Mouse (Mus musculus): ENCODE data around the gene Tmem147.
A peak's percentile ranks its signal among the peaks of the same experiment; 100 is the strongest.
"Not testable (repeated sequence)": the region's sequence is repeated elsewhere in the genome, so short reads cannot be mapped to it uniquely, and the experiment has no call there.

Gene Tmem147

DNA sequence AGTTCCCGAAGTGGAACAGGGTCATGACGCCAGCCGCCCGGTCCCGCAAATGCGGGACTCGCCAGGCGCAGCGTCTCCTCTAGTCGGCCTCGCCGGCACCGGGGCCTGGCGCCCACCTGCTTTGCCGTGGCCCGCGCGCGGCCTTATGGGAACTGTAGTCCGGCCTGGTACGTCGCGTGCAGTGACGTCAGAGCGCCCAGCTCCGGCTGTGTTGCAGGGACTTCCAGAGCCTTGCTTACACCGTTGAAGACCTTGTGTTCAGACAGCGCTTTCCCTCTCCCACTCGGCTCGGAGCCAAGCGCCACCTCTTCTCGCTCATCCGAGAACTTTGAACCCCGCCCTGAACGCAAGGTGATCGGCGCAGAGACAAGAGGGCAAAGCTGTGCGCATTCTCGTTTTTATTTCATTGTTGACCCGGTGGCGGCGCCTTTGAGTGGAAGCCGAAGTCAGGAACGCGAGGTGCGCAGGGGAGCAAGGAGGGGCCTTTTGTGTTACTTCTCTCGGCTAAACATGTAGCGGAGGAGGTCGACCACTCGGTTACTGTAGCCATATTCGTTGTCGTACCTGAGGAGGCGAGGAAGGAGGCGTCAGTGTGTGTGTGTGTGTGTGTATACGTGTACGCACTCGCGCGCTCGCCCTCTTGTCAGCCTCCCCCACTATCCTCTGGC lies at the start of gene Tmem147:
Gene Tmem147 (minus strand): TSS at position 145 of the 668 bp plus-strand sequence.
- peak; percentile 93 for DNase-seq

DNA sequence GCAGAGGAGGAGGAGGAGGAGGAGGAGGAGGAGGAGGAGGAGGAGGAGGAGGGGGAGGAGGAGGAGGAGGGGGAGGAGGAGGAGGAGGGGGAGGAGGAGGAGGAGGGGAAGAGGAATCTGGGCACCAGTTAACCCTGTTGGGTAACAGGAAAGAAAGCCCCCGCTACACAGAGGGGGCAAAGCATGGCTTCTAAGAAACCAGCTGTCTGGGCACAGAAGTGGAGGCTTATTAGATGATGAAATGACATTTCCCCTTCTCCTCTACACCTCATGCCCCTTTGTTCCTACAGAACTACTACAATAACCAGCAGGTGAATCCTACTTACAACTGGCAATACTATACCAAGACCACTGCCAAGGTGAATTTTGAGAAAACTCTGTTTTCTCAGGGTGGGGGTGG lies 48.6 kb upstream of the Tmem147 start:
- no peak for DNase-seq

DNA sequence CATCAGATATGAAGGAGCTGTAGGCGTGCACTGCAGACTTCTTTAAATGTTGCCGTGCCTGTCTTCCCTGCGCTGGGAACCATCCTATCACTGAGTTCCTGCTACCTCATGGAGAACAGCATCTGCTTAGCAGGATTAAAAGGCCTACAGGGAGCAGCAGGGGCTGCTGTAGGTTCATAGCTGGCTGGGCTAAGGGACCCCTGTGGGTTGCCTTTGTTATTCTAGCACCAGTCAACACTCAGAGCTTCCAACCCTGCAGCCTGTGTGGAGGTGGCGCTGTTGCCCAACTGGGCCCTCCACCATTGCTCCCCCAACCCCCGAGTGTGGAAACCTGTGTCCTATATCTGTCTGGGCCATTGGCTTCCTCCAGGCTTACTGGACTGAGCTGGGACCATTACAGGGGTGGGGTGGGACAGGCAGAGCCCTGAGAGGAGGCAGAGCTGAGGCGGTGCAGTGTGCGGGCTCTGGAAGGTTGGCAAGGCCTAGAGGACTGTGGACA lies 47.8 kb upstream of the Tmem147 start:
- DNase-seq: no peak

DNA sequence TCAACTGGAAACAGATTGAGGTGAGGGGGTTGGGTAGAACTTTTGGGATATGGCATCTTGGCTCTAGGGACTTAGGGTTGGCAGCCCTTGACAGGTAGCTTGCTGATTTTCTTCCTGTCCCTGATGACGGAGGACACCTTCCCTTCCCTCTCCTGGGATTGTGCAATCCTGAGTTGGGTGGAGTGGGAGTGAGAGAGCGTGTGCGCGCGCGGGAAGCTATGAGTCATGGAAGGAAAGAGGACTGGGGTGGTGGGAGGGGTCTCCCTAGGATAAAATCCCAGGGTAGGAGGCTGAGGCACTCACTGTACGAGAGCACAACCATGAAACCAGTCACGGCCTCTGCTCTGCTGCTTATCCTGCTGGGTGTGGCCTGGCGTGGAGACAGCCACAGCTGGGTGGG lies 46.8 kb upstream of the Tmem147 start:
- DNase-seq: no peak

DNA sequence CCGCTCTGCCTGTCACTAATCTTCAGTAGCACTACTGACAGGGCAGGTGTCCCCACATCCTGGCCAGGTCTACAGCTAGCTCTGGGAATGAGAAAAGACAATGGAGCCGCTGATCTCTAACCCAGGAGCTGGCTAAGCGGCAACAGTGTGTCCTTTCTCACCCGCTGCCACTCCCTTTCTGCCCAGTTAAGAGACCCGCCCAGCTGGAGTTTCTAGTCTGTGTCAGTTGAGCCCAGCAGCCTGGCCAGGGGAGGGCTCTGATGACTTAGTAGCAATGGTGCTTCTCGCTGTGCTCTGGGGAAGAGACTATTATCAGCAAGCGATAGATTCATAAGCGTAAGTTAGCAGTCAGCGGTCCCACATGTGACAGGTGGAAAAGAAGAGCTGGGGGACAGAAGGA lies 39.9 kb upstream of the Tmem147 start:
- no peak for DNase-seq

DNA sequence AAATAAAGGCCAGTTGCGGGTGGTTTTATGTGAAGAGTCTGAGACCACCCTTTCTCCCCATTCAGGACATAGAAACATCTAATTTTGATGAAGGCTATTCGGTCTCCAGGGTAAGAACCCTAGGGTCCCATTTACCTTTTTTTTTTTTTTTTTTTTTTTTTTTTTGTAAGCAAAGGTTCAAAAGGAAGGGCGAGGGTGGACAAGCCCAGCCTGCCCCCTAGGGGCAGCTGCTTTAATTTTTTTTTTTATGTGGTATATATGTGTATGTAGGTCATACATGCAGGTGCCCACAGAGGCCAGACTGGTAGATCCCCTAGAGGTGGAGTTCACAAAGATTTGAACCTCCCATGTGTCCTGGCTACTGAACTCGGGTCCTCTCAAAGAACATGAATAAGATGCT lies 37.1 kb upstream of the Tmem147 start:
- DNase-seq: no peak

DNA sequence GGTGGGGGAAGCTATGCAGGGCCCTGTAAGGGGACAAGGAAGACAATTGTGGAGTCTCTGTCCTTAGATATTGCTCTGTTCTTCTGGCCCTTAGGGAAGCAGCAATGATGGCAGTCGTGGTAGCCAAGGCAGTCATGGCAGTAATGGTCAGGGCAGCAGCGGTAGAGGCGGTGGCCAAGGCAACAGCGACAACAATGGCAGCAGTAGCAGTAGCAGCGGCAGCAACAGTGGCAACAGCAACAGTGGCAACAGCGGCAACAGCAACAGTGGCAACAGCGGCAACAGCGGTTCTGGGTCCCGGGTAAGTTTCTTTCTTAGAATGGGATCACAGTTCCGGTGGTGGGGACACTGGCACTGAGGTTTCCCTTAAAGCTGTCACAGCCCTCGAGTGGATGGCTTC lies 35.8 kb upstream of the Tmem147 start:
- no peak for DNase-seq

DNA sequence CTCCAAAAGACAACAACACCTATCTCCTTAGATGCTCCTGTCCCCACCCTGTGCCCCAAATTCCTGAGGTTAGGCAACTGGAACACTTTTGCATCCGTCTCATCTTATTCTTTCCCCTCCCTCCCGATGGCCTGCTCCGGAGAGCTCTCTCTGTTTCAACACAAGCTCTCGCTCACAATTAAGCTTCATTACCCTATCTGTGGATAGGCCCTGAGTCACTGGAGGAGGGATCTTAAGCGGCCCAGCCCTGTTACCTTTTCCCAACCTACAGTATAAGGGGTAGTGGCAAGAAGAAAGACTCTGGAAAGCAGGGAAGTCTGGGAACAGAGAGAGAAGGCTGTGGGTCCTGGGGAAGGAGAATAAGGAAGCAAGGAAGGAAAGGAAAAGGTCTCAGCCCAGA lies 34.1 kb upstream of the Tmem147 start, which contains the start of gene Dmkn:
Gene Dmkn (plus strand): TSS at position 301 of the 400 bp plus-strand sequence.
- no peak for DNase-seq

DNA sequence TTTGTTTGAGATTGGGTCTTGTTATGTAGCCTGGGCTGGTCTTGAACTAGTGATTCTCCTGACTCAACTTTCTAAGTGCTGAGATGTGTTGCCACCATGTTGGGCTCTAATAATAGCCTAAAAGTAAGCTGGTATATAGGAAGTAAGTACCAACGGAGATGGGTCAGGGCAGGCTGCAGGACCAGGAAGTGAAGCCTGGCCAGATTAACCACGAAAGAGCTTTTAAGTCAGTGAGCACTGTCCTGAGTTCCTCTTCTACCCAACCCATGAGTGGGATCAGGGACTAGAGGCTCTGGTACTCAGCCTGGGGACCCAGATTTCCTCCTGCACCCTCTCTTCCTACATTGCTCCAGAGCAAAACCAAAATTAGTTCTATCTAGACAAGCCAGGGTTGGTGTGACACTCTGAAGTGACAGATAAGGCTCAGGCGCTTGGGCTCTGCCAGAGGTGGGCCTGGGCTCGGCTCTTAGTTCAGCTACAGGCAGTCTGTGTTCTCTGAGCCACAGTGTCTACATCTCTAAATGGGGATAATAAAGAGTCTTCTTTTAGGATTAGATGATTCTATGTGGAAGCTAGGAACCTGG lies 32.5 kb upstream of the Tmem147 start:
- DNase-seq: peak; percentile 21

DNA sequence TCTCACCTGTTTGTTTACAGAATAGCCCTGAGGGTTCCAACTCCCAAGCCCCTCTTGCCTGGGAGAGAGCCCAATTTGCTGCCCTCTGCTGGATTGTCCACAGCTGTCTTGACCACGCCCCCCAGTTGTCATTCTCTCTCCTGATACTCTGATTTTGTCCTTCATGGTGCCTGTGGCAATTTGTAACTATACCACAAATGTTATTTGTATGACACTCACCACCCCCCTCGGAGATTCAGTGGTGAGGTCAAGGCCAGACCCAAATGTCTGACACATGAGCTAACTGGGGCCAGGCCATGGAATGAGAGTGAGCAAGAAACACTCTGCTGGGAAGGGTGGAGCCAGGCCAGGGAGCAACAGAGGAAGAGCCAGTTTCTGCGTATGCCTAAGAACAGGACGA lies 29.5 kb upstream of the Tmem147 start:
- peak; percentile 20 for DNase-seq

DNA sequence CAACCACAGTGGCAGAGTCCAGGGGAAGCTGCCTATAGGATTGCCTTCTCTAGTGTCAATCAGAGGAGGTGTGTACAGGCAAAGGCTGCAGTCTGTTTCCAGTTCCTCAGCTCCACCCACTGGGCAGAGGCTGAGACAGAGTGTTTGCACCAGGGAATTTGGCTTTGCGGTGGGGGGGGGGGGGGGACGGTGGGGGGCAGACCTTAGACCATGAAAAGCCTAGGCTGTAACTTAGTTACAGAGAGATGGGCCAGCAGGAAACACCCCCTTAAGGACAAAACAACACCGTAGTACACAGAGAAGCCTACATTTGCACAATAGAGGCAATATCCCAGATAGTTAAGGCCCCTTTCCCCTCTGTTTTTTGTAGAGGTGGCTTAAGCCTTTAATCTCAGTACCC lies 27.7 kb upstream of the Tmem147 start:
- no peak for DNase-seq

DNA sequence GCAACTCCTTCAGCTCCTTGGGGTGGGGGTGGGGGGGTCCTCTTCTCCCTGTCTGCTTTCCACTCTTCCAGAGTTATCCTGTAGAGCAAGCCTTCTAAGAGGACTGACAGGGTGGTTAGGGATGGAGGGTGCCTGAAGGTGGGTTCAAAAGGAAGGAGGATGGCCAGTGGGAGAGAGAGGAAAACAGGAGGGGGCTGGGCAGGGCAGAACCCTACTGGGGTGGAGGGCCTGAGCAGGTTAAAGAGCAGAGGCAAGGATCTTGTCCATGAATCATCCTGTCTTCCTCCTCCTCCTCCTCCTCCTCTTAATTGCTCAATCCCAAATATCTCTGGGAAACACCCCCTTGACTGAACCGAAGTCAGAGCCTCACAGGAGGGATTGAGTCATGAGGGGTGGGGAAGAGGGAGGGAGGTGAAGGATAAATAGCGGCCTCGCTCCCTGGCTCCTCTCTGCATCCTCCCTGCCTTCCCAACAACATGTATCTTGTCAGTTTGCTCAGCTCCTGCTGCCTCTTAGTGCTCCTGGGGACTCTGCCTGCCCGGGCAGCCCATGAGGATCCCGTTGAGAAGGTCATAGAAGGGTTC lies 21.8 kb upstream of the Tmem147 start, which contains the start of gene Sbsn:
Gene Sbsn (plus strand): TSS at position 386 of the 584 bp plus-strand sequence.
- no peak for DNase-seq

DNA sequence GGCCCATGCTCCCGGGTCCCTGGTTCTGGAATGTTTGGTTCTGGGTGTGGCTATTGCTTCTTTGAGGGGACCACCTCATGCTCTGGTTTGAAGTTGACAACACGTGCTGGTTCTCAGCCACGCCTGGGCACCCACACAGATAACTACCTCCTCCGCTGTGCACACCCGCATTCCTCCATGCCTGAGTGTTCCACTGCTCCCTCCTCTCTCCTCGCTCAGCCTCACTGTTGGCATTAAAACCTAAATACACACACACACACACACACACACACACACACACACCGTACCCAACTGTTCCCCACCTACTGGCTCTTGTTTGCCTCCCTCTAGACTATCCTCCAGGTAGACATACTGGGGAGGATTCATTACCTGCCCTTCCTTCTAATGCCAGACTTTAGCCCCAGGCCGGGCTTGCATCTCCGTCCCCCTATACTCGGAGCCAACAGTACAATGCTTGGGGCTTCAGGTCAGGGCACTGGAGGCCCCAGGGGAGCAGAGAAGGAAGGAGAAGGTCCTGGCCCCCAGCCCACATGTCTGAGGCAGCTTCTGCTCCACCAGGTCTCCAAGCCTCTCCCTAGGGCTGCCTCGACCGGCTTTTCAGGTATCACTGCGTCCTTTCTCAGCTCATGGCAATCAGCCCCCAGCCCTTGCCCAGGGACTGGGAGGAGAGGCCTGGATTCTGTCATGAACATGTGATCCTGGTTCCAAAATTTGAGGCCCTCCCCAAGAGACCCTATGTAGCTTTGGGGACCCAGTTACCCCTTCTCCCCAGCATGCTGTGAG lies 20.7 kb upstream of the Tmem147 start:
- DNase-seq: no peak

DNA sequence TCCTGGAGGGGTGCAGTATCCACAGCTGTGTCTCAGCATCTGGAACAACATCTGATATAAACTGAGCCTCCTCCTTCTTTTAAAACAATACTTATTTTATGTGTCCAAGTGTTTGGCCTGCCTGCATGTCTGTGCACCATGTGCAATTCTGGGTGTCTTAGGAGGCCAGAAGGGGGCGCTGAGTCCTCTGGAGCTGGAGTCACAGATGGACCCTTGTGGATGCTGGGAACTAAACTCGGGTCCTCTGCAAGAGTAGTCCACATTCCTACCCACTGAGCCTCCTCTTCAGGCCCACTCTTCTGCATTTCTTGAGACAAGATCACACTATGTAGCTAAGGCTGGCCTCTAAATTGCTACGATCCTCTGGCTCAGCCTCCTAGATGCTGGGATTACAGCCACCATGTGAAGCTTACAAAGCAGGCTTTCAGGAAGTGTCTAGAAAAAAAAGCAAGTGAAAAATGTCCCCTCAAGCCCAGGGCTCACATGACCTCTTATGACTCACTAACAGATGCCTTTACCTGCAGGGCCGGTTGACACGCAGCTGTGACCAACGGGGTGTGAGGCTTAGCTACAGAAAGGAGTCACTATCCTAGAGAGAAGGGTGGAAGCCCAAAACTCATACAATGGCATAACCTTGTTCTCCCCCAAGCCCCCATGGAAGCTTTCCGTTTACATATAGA lies 18.3 kb upstream of the Tmem147 start:
- DNase-seq: no peak

DNA sequence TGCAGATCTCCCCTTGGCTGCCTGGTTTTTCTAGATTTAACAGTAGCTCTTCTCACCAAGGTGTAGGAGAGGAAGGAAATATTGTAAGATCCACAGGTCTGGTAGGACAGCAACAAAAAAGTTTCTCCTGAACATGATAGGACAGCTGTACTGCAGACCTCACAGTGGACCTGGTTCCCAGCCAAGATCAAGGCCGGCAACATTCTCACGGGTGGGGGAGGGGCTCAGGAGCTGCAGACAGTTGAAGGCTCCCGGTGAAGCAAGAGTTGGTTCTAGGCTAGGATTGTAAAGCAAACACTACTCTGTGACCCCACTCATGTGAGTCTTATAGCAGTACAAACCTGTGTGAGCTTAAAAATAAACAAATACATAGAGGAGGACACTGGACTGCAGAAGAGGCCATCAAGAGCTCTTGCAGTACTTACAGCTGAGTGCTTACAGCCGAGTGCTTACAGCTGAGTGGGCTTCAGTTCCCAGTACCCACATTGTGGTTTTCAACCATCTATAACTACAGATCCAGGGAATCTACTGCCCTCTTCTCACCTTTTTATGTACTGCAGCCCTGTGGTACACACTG lies 14.8 kb upstream of the Tmem147 start:
- DNase-seq: peak; percentile 43

DNA sequence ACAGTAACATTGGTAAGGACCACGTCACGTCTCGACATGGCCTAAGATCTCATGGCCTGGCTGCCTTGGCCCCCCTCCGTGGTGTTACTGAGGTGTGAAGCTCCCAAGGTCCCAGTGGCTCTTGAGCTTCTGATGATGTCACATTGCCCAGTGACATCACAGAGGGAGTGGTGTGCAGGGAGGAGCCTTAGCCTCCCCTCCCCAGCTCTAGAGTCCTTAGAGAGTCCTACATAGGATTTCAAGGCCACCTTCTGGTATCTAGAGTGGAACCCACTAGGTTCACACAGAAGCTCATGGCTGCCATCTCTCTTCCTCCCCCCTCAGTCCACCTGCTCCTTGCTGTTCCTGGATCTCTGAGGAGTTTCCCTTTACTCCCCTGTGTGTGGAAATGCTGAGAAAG lies 14.3 kb upstream of the Tmem147 start, which contains the start of gene Gapdhs:
Gene Gapdhs (minus strand): TSS at position 65 of the 400 bp plus-strand sequence.
- DNase-seq: not testable (repeated sequence)

DNA sequence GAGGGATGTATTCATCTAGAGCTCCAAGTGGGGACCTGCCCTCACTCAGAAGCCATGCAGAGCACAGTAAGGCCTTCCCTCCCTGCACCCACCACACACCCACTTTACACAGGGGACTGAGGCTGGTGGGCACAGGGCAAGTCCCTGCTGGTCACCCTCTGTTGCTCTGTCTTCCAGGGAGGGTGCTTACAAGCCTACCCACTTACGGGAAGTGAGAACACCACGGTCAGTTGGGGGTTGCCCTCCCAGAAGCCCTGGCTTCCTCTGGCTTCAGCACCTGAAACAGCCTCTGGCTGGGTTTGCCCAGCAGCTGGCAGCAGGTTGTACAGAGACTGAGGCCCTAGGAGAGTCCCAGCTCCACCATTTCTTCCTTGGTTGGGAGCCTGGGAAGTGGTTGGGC lies 13.2 kb upstream of the Tmem147 start:
- not testable (repeated sequence) for DNase-seq

DNA sequence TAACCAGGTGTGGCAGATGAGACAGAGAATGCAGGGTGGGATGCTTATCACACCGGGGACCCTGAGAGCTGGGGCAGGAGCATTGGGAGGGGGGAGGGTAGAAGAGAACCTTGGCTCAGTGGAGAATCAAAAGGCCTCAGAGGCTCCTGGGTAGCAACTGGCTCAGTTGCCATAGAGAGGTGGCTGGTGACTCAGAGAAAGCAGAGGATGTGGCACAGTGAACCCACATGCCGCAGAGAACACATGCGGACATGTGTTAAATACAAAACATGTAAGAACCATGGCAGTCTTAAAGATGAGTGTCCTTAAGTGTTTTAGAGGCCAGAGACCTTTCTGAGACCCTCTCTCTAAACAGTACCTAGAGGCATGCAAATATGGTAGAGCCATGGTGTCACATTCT lies 6.9 kb upstream of the Tmem147 start:
- no peak for DNase-seq

DNA sequence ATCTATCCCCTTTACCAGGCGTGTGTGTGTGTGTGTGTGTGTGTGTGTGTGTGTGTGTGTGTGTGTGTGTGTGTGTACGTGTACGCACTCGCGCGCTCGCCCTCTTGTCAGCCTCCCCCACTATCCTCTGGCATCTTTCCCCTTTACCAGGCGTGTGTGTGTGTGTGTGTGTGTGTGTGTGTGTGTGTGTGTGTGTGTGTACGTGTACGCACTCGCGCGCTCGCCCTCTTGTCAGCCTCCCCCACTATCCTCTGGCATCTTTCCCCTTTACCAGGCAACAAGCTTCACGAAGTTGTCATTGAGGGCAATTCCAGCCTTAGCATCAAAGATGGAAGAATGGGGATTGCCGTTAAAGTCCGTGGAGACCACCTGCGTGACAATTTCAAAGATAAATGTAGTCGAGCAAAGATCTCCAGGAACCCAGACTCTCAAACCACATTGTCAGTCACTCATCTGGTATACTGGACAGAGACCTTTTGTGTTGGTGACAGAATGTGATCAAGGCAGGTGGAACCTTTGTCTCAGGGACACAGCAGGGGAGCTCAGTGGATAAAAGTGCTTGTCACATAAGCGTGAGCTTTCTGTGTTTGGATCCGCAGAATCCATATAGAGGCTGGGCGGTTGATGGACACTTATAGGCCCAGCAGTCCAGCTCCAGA lies 853 bp upstream of the Tmem147 start:
- DNase-seq: not testable (repeated sequence)

DNA sequence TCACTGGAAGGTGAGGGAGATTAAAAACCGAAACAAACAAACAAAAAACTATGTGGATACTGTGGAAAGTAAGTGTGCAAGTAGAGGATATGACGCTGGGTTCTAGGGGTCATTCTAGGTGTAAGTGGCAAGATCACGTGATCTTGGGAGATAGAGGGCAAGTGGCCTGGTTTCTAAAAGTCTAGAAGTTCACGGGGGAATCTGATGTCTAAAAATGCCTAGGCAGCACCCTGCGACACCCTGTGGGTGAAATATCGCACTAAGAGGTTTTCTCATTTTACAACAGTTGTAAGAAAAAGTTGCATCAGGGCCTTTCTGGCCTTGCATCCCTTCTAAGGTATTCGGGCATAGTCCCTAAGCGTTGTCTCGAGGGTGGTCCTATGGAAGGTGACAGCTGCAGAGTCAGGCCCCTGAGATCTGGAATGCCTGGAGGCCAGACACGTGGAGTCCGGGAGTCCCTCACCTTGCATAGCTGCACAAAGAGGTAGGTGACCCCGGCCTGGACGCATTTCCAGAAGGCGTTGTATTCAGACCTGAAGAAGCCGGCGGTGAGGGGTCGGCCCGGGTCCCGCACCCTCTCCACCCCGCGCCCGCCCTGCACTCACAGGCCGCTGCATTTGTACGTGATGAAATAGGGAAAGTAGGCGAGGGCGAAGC lies 473 bp downstream of the Tmem147 start:
- no peak for DNase-seq

DNA sequence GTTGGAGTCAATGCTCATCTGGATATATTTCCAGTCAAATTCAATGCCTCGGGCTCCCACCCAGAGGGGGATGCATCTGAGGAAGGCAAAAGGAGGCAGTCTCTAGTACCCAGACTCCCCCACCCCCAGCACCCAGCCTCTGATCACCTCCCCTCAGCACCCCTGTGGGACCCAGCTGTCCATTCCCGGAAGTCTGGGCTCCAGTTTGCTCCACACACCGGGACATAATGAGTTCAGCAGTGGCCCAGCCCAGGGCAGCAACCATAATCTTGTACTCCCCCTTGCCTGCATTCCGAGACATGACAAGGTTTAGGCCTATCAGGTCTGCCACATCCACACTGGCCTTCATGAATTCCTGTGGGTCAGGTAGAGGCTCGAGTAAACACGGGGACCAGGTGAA lies 1.1 kb downstream of the Tmem147 start:
- DNase-seq: no peak
